Mouse (Mus musculus): ENCODE results near the gene Prlr. TPM values are rescaled to one million over a fixed set of nuclear protein-coding genes. Genes with fewer than 3 reads are reported as not detected.

Gene Prlr
- 0.09 and 0.20 TPM in 2 replicates for polyA plus RNA-seq (2014; fragmentation: Nextera tagmentation; extraction: Ambion mirVana)

GRCm38 (mm10) chr15:10177083-10177482 lies at the start of gene Prlr:
Gene Prlr, plus strand, starts transcription at chr15:10177238.
- 4% methylated on average over 9 of the region's 9 CpGs for WGBS
- Histone ChIP-seq H3K4me3 (ENCODE audit: low read depth, low read length) (peak within 1 kb of the TSS; percentile 19), H3K27me3 (ENCODE audit: control insufficient read depth, insufficient read depth, low read length) (no peaks in the 10 kb centered on the region), H3K4me1 (replicated peaks; ENCODE audit: control insufficient read depth, insufficient read depth, low read length) (no peaks in the 10 kb centered on the region), H3K27ac (ENCODE audit: low read depth, low read length) (no peak within 1 kb of the TSS), H3K36me3 (ENCODE audit: control insufficient read depth, insufficient read depth, low read length) (no peaks in the 10 kb centered on the region), H3K4me2 (replicated peaks; ENCODE audit: low read depth, low read length) (peak within 1 kb of the TSS; percentile 39), H3K9ac (ENCODE audit: low read depth, low read length) (no peak within 1 kb of the TSS), H3K9me3 (ENCODE audit: control insufficient read depth, low read length) (no peaks in the 10 kb centered on the region)
- DNase-seq (ENCODE audit: low spot score) (peak; percentile 14), ATAC-seq (ENCODE audit: low FRiP score) (no peak; the same call in 1 of the 2 replicates)

GRCm38 (mm10) chr15:10133781-10134180 lies 43.3 kb upstream of the Prlr start:
- WGBS: 95% methylated on average over 2 of the region's 2 CpGs
- Histone ChIP-seq H3K9me3 (ENCODE audit: control insufficient read depth, low read length) (no peaks in the 10 kb centered on the region), H3K9ac (ENCODE audit: low read depth, low read length) (no peak overlapping the region), H3K4me2 (replicated peaks; ENCODE audit: low read depth, low read length) (no peak overlapping the region), H3K36me3 (ENCODE audit: control insufficient read depth, insufficient read depth, low read length) (no peaks in the 10 kb centered on the region), H3K4me3 (ENCODE audit: low read depth, low read length) (no peak overlapping the region), H3K27me3 (ENCODE audit: control insufficient read depth, insufficient read depth, low read length) (no peaks in the 10 kb centered on the region), H3K4me1 (replicated peaks; ENCODE audit: control insufficient read depth, insufficient read depth, low read length) (no peaks in the 10 kb centered on the region), H3K27ac (ENCODE audit: low read depth, low read length) (no peak overlapping the region)
- no peak for ATAC-seq (ENCODE audit: low FRiP score)
- DNase-seq (ENCODE audit: low spot score): no peak

DNA sequence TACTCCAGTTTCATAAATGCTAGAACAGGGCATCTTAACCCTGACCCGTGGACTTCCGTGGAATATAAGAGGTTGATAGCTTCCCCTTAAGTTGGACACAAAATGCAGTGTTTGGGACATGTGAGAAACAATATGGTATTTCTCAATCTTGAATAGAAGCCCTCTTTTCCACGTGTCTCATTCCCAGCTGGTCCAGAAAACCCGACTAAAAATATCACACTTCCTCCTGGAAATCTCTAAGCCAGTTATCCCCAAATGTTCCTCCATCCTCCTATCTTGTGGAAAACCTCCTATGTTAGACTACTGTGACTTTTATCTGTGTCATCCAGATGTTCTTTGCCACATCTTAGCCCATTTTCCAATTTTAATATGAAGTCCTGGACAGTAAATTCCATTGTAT lies 42.1 kb upstream of the Prlr start:
- H3K27me3 ChIP-seq (ENCODE audit: control insufficient read depth, insufficient read depth, low read length): no peaks in the 10 kb centered on the region
- WGBS: 85% methylated on average over 4 of the region's 4 CpGs
- no peak overlapping the region for H3K4me2 ChIP-seq (replicated peaks; ENCODE audit: low read depth, low read length)
- DNase-seq (ENCODE audit: low spot score) (no peak), ATAC-seq (ENCODE audit: low FRiP score) (no peak)
- H3K9me3 ChIP-seq (ENCODE audit: control insufficient read depth, low read length): no peaks in the 10 kb centered on the region
- H3K9ac ChIP-seq (ENCODE audit: low read depth, low read length): no peak overlapping the region
- H3K27ac ChIP-seq (ENCODE audit: low read depth, low read length): no peak overlapping the region
- no peak overlapping the region for H3K4me3 ChIP-seq (ENCODE audit: low read depth, low read length)
- no peaks in the 10 kb centered on the region for H3K36me3 ChIP-seq (ENCODE audit: control insufficient read depth, insufficient read depth, low read length)
- no peaks in the 10 kb centered on the region for H3K4me1 ChIP-seq (replicated peaks; ENCODE audit: control insufficient read depth, insufficient read depth, low read length)

DNA sequence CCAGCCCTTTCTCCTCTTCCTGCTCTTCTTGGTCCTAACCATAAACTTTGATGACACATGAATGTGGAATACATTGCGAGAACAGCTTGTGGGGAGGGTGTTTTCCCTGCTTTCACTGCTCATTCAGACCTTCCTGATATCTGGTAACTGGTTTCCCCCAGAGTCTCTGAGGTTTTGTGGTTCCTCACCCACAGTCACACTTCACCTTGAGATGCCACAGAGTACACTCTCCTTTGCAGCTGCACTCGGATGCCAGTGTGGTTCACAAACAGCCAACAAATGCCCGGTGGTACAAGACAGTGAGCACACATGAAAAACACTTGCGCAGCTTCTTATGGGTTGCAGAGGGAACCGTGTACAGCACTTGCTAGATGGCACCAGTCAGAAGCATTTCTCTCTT lies 32.5 kb upstream of the Prlr start:
- 88% methylated on average over 5 of the region's 5 CpGs for WGBS
- no peaks in the 10 kb centered on the region for H3K27me3 ChIP-seq (ENCODE audit: control insufficient read depth, insufficient read depth, low read length)
- no peaks in the 10 kb centered on the region for H3K4me1 ChIP-seq (replicated peaks; ENCODE audit: control insufficient read depth, insufficient read depth, low read length)
- ATAC-seq (ENCODE audit: low FRiP score) (no peak), DNase-seq (ENCODE audit: low spot score) (no peak)
- H3K36me3 ChIP-seq (ENCODE audit: control insufficient read depth, insufficient read depth, low read length): no peaks in the 10 kb centered on the region
- H3K9ac ChIP-seq (ENCODE audit: low read depth, low read length): no peak overlapping the region
- no peak overlapping the region for H3K27ac ChIP-seq (ENCODE audit: low read depth, low read length)
- no peak overlapping the region for H3K4me2 ChIP-seq (replicated peaks; ENCODE audit: low read depth, low read length)
- no peak overlapping the region for H3K4me3 ChIP-seq (ENCODE audit: low read depth, low read length)
- H3K9me3 ChIP-seq (ENCODE audit: control insufficient read depth, low read length): no peaks in the 10 kb centered on the region

GRCm38 (mm10) chr15:10148196-10148595 lies 28.8 kb upstream of the Prlr start:
- no peak for DNase-seq (ENCODE audit: low spot score)
- Histone ChIP-seq H3K4me2 (replicated peaks; ENCODE audit: low read depth, low read length) (no peak overlapping the region), H3K4me3 (ENCODE audit: low read depth, low read length) (no peak overlapping the region), H3K9ac (ENCODE audit: low read depth, low read length) (no peak overlapping the region), H3K4me1 (replicated peaks; ENCODE audit: control insufficient read depth, insufficient read depth, low read length) (no peaks in the 10 kb centered on the region), H3K27ac (ENCODE audit: low read depth, low read length) (no peak overlapping the region), H3K9me3 (ENCODE audit: control insufficient read depth, low read length) (no peaks in the 10 kb centered on the region), H3K36me3 (ENCODE audit: control insufficient read depth, insufficient read depth, low read length) (no peaks in the 10 kb centered on the region), H3K27me3 (ENCODE audit: control insufficient read depth, insufficient read depth, low read length) (no peaks in the 10 kb centered on the region)
- 93% methylated on average over 4 of the region's 4 CpGs for WGBS
- ATAC-seq (ENCODE audit: low FRiP score): no peak

- no peak overlapping the region for H3K4me2 ChIP-seq (replicated peaks; ENCODE audit: low read depth, low read length)
- no peak overlapping the region for H3K4me3 ChIP-seq (ENCODE audit: low read depth, low read length)
- DNase-seq (ENCODE audit: low spot score) (no peak), ATAC-seq (ENCODE audit: low FRiP score) (no peak)
- no peak overlapping the region for H3K9ac ChIP-seq (ENCODE audit: low read depth, low read length)
- H3K27me3 ChIP-seq (ENCODE audit: control insufficient read depth, insufficient read depth, low read length): no peaks in the 10 kb centered on the region
- no peak overlapping the region for H3K27ac ChIP-seq (ENCODE audit: low read depth, low read length)
- no peaks in the 10 kb centered on the region for H3K4me1 ChIP-seq (replicated peaks; ENCODE audit: control insufficient read depth, insufficient read depth, low read length)
- no peaks in the 10 kb centered on the region for H3K9me3 ChIP-seq (ENCODE audit: control insufficient read depth, low read length)
- 85% methylated on average over 2 of the region's 2 CpGs for WGBS
- H3K36me3 ChIP-seq (ENCODE audit: control insufficient read depth, insufficient read depth, low read length): no peaks in the 10 kb centered on the region
Observed at GRCm38 (mm10) chr15:10160663-10161062, 16.4 kb upstream of the Prlr start.

- DNase-seq (ENCODE audit: low spot score): no peak
- Histone ChIP-seq H3K36me3 (ENCODE audit: control insufficient read depth, insufficient read depth, low read length) (no peaks in the 10 kb centered on the region), H3K9ac (ENCODE audit: low read depth, low read length) (no peak overlapping the region), H3K4me2 (replicated peaks; ENCODE audit: low read depth, low read length) (no peak overlapping the region), H3K4me3 (ENCODE audit: low read depth, low read length) (no peak overlapping the region), H3K9me3 (ENCODE audit: control insufficient read depth, low read length) (no peaks in the 10 kb centered on the region), H3K4me1 (replicated peaks; ENCODE audit: control insufficient read depth, insufficient read depth, low read length) (no peaks in the 10 kb centered on the region), H3K27me3 (ENCODE audit: control insufficient read depth, insufficient read depth, low read length) (no peaks in the 10 kb centered on the region), H3K27ac (ENCODE audit: low read depth, low read length) (no peak overlapping the region)
- 87% methylated on average over 6 of the region's 6 CpGs for WGBS
- ATAC-seq (ENCODE audit: low FRiP score): no peak
Observed at GRCm38 (mm10) chr15:10175078-10175477, 2.0 kb upstream of the Prlr start.

DNA sequence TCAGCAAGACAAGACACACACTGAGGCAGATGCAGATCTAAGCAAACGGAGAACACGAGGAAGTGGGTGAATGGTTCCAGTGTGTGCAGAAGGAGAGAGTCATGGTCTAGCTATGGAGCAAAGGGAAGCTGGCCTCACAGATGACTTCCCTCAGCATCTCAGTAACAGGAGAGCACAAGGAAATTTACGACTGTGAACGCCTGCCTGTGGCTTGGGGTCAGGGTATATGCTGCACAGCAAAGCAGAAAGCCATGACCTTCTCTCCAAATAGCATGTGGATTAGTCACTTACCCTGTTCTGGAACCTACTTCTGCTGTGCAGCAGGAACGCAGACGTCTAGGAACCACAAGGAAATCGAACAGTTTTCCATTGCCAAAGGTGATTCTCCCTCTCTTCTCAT lies 1.4 kb upstream of the Prlr start:
- DNase-seq (ENCODE audit: low spot score): no peak
- H3K9me3 ChIP-seq (ENCODE audit: control insufficient read depth, low read length): no peaks in the 10 kb centered on the region
- no peak overlapping the region for H3K4me2 ChIP-seq (replicated peaks; ENCODE audit: low read depth, low read length)
- H3K27me3 ChIP-seq (ENCODE audit: control insufficient read depth, insufficient read depth, low read length): no peaks in the 10 kb centered on the region
- H3K4me1 ChIP-seq (replicated peaks; ENCODE audit: control insufficient read depth, insufficient read depth, low read length): no peaks in the 10 kb centered on the region
- WGBS: 80% methylated on average over 7 of the region's 7 CpGs
- no peaks in the 10 kb centered on the region for H3K36me3 ChIP-seq (ENCODE audit: control insufficient read depth, insufficient read depth, low read length)
- no peak overlapping the region for H3K27ac ChIP-seq (ENCODE audit: low read depth, low read length)
- no peak overlapping the region for H3K9ac ChIP-seq (ENCODE audit: low read depth, low read length)
- no peak overlapping the region for H3K4me3 ChIP-seq (ENCODE audit: low read depth, low read length)
- no peak for ATAC-seq (ENCODE audit: low FRiP score)

DNA sequence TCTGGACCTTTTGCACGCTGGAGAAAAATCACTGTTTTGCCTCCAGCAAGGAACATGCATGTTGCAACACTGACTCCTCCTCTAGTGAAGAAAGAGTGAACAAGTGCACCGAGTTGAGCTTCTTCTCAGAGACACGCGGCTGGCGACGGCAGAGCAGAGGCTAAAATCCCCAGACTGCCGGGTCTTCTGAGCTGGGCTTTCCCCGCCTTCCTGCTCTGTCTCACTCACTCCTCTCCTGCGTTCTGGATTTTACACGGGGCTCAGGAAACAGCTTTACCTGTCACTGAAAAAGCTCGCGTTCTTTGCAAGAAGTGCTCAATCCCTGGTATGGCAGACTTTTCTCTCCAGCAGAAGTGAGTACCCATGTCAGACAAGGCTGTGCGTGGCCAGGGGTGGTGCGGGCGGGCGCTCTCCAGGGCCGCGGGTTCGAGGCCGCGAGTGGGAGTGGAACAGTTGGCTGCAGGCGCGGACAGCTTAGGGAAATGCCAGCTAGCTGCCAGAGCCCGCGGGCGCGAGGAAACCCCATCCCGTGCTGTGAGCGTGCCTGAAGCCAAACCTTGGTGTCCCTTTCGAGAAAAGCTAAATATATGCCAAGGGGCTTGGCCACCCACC lies 587 bp downstream of the Prlr start:
- peak; percentile 61 for ATAC-seq (ENCODE audit: low FRiP score)
- Histone ChIP-seq H3K27ac (ENCODE audit: low read depth, low read length) (no peak overlapping the region), H3K9ac (ENCODE audit: low read depth, low read length) (no peak overlapping the region), H3K27me3 (ENCODE audit: control insufficient read depth, insufficient read depth, low read length) (no peaks in the 10 kb centered on the region), H3K4me2 (replicated peaks; ENCODE audit: low read depth, low read length) (peak overlapping the region; percentile 39), H3K36me3 (ENCODE audit: control insufficient read depth, insufficient read depth, low read length) (no peaks in the 10 kb centered on the region), H3K4me3 (ENCODE audit: low read depth, low read length) (peak overlapping the region; percentile 19), H3K4me1 (replicated peaks; ENCODE audit: control insufficient read depth, insufficient read depth, low read length) (no peaks in the 10 kb centered on the region), H3K9me3 (ENCODE audit: control insufficient read depth, low read length) (no peaks in the 10 kb centered on the region)
- 2% methylated on average over 30 of the region's 30 CpGs for WGBS
- DNase-seq (ENCODE audit: low spot score): peak; percentile 43

Measured in hindbrain, embryonic 11.5 days (tissue).